In genomic region chr5:112282123-112282779, GRCm38 (mm10) we compare ENCODE assay signal across 9 mouse cellular contexts. TPM values are rescaled to one million over a fixed set of nuclear protein-coding genes. Genes with fewer than 3 reads are reported as not detected.
A peak's percentile ranks its signal among the peaks of the same experiment; 100 is the strongest.
DNase-seq lines count a peak whose midpoint lies in the region; ATAC-seq and TF ChIP-seq lines count a peak whose summit lies in the region.
"Had no signal": no experiment of that assay in that cellular context is flagged by ENCODE, and none has a peak within 500 bp of the region (broad histone marks: within the 10 kb centered on the region; RNA-seq: fewer than 3 reads in every experiment).

No protein-coding gene starts in this region.

- no peak for TF ChIP-seq POLR2A in bone marrow macrophage, adult 2 months (IDR thresholded peaks at IDR 0.05; ENCODE audit: borderline replicate concordance, low read depth, low read length)

- no peak overlapping the region for H3K4me3 ChIP-seq in forebrain, embryonic 13.5 days
- H3K4me3 ChIP-seq in forebrain, embryonic 14.5 days (ENCODE audit: low read depth, low read length) = no peak overlapping the region
- no peak overlapping the region for H3K4me3 ChIP-seq in layer of hippocampus, adult 2 months
- no peak overlapping the region for H3K4me3 ChIP-seq in bone marrow macrophage, adult 2 months (ENCODE audit: insufficient read depth, low read length)
- no peak overlapping the region for H3K4me3 ChIP-seq in liver, embryonic 13.5 days (replicated peaks)

- peaks cover 39% of the 10 kb centered on the region for H3K4me1 ChIP-seq in forebrain, embryonic 13.5 days
- H3K4me1 ChIP-seq in forebrain, embryonic 14.5 days (ENCODE audit: control insufficient read depth, insufficient read depth, low read length) = peaks cover 7% of the 10 kb centered on the region
- peaks cover 80% of the 10 kb centered on the region for H3K4me1 ChIP-seq in bone marrow macrophage, adult 2 months (ENCODE audit: control insufficient read depth, insufficient read depth, low read length)
- peaks cover 100% of the 10 kb centered on the region for H3K4me1 ChIP-seq in liver, embryonic 13.5 days (replicated peaks)

- no peaks in the 10 kb centered on the region for H3K27me3 ChIP-seq in forebrain, embryonic 13.5 days
- no peaks in the 10 kb centered on the region for H3K27me3 ChIP-seq in forebrain, embryonic 14.5 days (replicated peaks; ENCODE audit: control insufficient read depth, insufficient read depth, low read length)
- no peaks in the 10 kb centered on the region for H3K27me3 ChIP-seq in liver, embryonic 13.5 days

- no peaks in the 10 kb centered on the region for H3K36me3 ChIP-seq in forebrain, embryonic 13.5 days (ENCODE audit: poor library complexity, severe bottlenecking)
- no peaks in the 10 kb centered on the region for H3K36me3 ChIP-seq in forebrain, embryonic 14.5 days (ENCODE audit: control insufficient read depth, insufficient read depth, low read length)
- H3K36me3 ChIP-seq in liver, embryonic 13.5 days = peaks cover 4% of the 10 kb centered on the region; the same call in 1 of the 2 replicates

- H3K9ac ChIP-seq in forebrain, embryonic 13.5 days = 0 out of 2 replicates have a peak overlapping the region, but pooled peaks have one; percentile 21
- H3K9ac ChIP-seq in forebrain, embryonic 14.5 days (ENCODE audit: low read length) = no peak overlapping the region
- H3K9ac ChIP-seq in liver, embryonic 13.5 days = peak overlapping the region; percentile 33; the same call in 1 of the 2 replicates

- no peak for DNase-seq in forebrain, embryonic 14.5 days (ENCODE audit: low spot score)
- no peak for DNase-seq in layer of hippocampus, adult 2 months (ENCODE audit: low spot score in 2 of 2)
- DNase-seq in layer of hippocampus, postnatal 36 days = no peak
- no peak for DNase-seq in liver, embryonic 13.5 days
- DNase-seq in thymus, postnatal 25 days = no peak
- DNase-seq in urinary bladder, postnatal 14 days (ENCODE audit: low spot score) = no peak
- DNase-seq: midbrain, embryonic 14.5 days had no signal

- TF ChIP-seq CTCF in layer of hippocampus, adult 2 months (conservative IDR thresholded peaks at IDR 0.05) = no peak
- TF ChIP-seq CTCF in bone marrow macrophage, adult 2 months (IDR thresholded peaks at IDR 0.05; ENCODE audit: low read depth, low read length) = peak; percentile 24; the same call in 1 of the 2 replicates

- H3K27ac ChIP-seq in forebrain, embryonic 13.5 days = no peak overlapping the region
- no peak overlapping the region for H3K27ac ChIP-seq in forebrain, embryonic 14.5 days (ENCODE audit: low read depth, low read length)
- H3K27ac ChIP-seq in layer of hippocampus, adult 2 months = peak overlapping the region; percentile 49; the same call in 1 of the 2 replicates
- H3K27ac ChIP-seq in bone marrow macrophage, adult 2 months (ENCODE audit: insufficient read depth, low read depth, low read length) = peak overlapping the region; percentile 29
- H3K27ac ChIP-seq in liver, embryonic 13.5 days = peak overlapping the region; percentile 72

- ATAC-seq in forebrain, embryonic 13.5 days = no peak
- ATAC-seq in forebrain, embryonic 14.5 days = no peak
- ATAC-seq in liver, embryonic 13.5 days (ENCODE audit: low read depth) = no peak

- 76% methylated on average over 6 of the region's 6 CpGs for WGBS in forebrain, embryonic 13.5 days
- 81% methylated on average over 6 of the region's 6 CpGs for WGBS in forebrain, embryonic 14.5 days
- 49% methylated on average over 6 of the region's 6 CpGs for WGBS in liver, embryonic 13.5 days (ENCODE audit: insufficient replicate concordance)

- no peaks in the 10 kb centered on the region for H3K9me3 ChIP-seq in forebrain, embryonic 13.5 days (replicated peaks)
- no peaks in the 10 kb centered on the region for H3K9me3 ChIP-seq in forebrain, embryonic 14.5 days (replicated peaks; ENCODE audit: control insufficient read depth, low read length)
- H3K9me3 ChIP-seq in liver, embryonic 13.5 days (replicated peaks) = no peaks in the 10 kb centered on the region

- H3K4me2 ChIP-seq in forebrain, embryonic 13.5 days = no peak overlapping the region
- H3K4me2 ChIP-seq in forebrain, embryonic 14.5 days (ENCODE audit: low read length) = no peak overlapping the region
- peak overlapping the region; percentile 3; the same call in 1 of the 2 replicates for H3K4me2 ChIP-seq in liver, embryonic 13.5 days

RNA-seq across cellular contexts. Expression of gene Tpst2, which starts 5.8 kb away (rescaled TPM):
- 28.4 and 29.8 TPM in 2 replicates for polyA plus RNA-seq in forebrain, embryonic 13.5 days (2015; fragmentation: Nextera tagmentation; extraction: Ambion mirVana)
- 29.5 and 30.6 TPM in 2 replicates for polyA plus RNA-seq in forebrain, embryonic 14.5 days (2014; fragmentation: Nextera tagmentation; extraction: Ambion mirVana)
- total RNA-seq in layer of hippocampus, adult 2 months (2021) = 10 to 100 TPM; 45.3 to 45.4 TPM
- total RNA-seq in layer of hippocampus, postnatal 36 days (2021) = 10 to 100 TPM; 37.1 to 43.4 TPM
- polyA plus RNA-seq in bone marrow macrophage, adult 2 months (2012; ENCODE audit: insufficient read depth, insufficient read length, missing spikeins) = 42.1 and 50.1 TPM in 2 replicates
- 35.4 and 36.0 TPM in 2 replicates for polyA plus RNA-seq in liver, embryonic 13.5 days (2015; fragmentation: Nextera tagmentation; extraction: Ambion mirVana)

RNA-seq across cellular contexts. Expression of gene Crybb1, which starts 26.6 kb away (rescaled TPM):
- 2.1 TPM in 2 replicates for polyA plus RNA-seq in forebrain, embryonic 13.5 days (2015; fragmentation: Nextera tagmentation; extraction: Ambion mirVana)
- polyA plus RNA-seq in forebrain, embryonic 14.5 days (2014; fragmentation: Nextera tagmentation; extraction: Ambion mirVana) = 2.5 and 4.6 TPM in 2 replicates
- 1 to 10 TPM; 6.4 to 7.8 TPM for total RNA-seq in layer of hippocampus, adult 2 months (2021)
- 1 to 10 TPM; 4.9 to 6.6 TPM for total RNA-seq in layer of hippocampus, postnatal 36 days (2021)
- polyA plus RNA-seq in bone marrow macrophage, adult 2 months (2012; ENCODE audit: insufficient read depth, insufficient read length, missing spikeins) = not detected in 2 replicates
- 0.23 and 0.30 TPM in 2 replicates for polyA plus RNA-seq in liver, embryonic 13.5 days (2015; fragmentation: Nextera tagmentation; extraction: Ambion mirVana)

RNA-seq across cellular contexts. Expression of gene Cryba4, which starts 29.9 kb away (rescaled TPM):
- 0.42 and 1.6 TPM in 2 replicates for polyA plus RNA-seq in forebrain, embryonic 13.5 days (2015; fragmentation: Nextera tagmentation; extraction: Ambion mirVana)
- polyA plus RNA-seq in forebrain, embryonic 14.5 days (2014; fragmentation: Nextera tagmentation; extraction: Ambion mirVana) = 1.4 and 2.2 TPM in 2 replicates
- 1 to 10 TPM; 1.0 to 1.5 TPM for total RNA-seq in layer of hippocampus, adult 2 months (2021)
- under 1 TPM in 1 of 2 experiments, not detected in 1; 0.97 TPM for total RNA-seq in layer of hippocampus, postnatal 36 days (2021)
- 3.0 and 4.7 TPM in 2 replicates for polyA plus RNA-seq in bone marrow macrophage, adult 2 months (2012; ENCODE audit: insufficient read depth, insufficient read length, missing spikeins)
- 0.33 and 0.60 TPM in 2 replicates for polyA plus RNA-seq in liver, embryonic 13.5 days (2015; fragmentation: Nextera tagmentation; extraction: Ambion mirVana)

RNA-seq across cellular contexts. Expression of gene Tfip11, which starts 43.9 kb away (rescaled TPM):
- polyA plus RNA-seq in forebrain, embryonic 13.5 days (2015; fragmentation: Nextera tagmentation; extraction: Ambion mirVana) = 29.9 and 35.7 TPM in 2 replicates
- 19.0 and 25.2 TPM in 2 replicates for polyA plus RNA-seq in forebrain, embryonic 14.5 days (2014; fragmentation: Nextera tagmentation; extraction: Ambion mirVana)
- total RNA-seq in layer of hippocampus, adult 2 months (2021) = 10 to 100 TPM; 40.6 to 40.8 TPM
- total RNA-seq in layer of hippocampus, postnatal 36 days (2021) = 10 to 100 TPM; 40.8 to 42.2 TPM
- polyA plus RNA-seq in bone marrow macrophage, adult 2 months (2012; ENCODE audit: insufficient read depth, insufficient read length, missing spikeins) = 26.4 and 28.4 TPM in 2 replicates
- polyA plus RNA-seq in liver, embryonic 13.5 days (2015; fragmentation: Nextera tagmentation; extraction: Ambion mirVana) = 14.1 and 15.7 TPM in 2 replicates

Comparison
In these comparisons a context has a peak if more than half of its experiments do, and no peak if none do; other contexts are left out.
1. H3K27ac ChIP-seq: peak in layer of hippocampus, adult 2 months (single experiment), bone marrow macrophage, adult 2 months (single experiment) and liver, embryonic 13.5 days (single experiment); none in forebrain, embryonic 13.5 days (single experiment) and forebrain, embryonic 14.5 days (single experiment).